Comparison of ENCODE assay signal across 7 mouse cellular contexts in genomic region chr12:27083089-27083488, GRCm38 (mm10).
DNase-seq lines count a peak whose midpoint lies in the region; ATAC-seq and TF ChIP-seq lines count a peak whose summit lies in the region.

No protein-coding gene starts in this region.

- no peaks in the 10 kb centered on the region for H3K27me3 ChIP-seq in lung, embryonic 15.5 days
- no peaks in the 10 kb centered on the region for H3K27me3 ChIP-seq in embryonic facial prominence, embryonic 15.5 days

- TF ChIP-seq CTCF in olfactory bulb, adult 2 months (IDR thresholded peaks at IDR 0.05; ENCODE audit: insufficient read depth, low read depth, low read length): no peak

- peak overlapping the region; percentile 59 for H3K4me2 ChIP-seq in lung, embryonic 15.5 days
- peak overlapping the region; percentile 46 for H3K4me2 ChIP-seq in embryonic facial prominence, embryonic 15.5 days (replicated peaks)

- no peaks in the 10 kb centered on the region for H3K9me3 ChIP-seq in lung, embryonic 15.5 days
- H3K9me3 ChIP-seq in embryonic facial prominence, embryonic 15.5 days (replicated peaks): no peaks in the 10 kb centered on the region

- H3K9ac ChIP-seq in lung, embryonic 15.5 days: no peak overlapping the region
- H3K9ac ChIP-seq in embryonic facial prominence, embryonic 15.5 days: no peak overlapping the region

- no peak for TF ChIP-seq POLR2A in olfactory bulb, adult 2 months (IDR thresholded peaks at IDR 0.05; ENCODE audit: insufficient read depth, low read depth, low read length)

- peaks cover 10% of the 10 kb centered on the region for H3K4me1 ChIP-seq in lung, embryonic 15.5 days
- H3K4me1 ChIP-seq in embryonic facial prominence, embryonic 15.5 days: peaks cover 10% of the 10 kb centered on the region
- peaks cover 5% of the 10 kb centered on the region; the same call in 1 of the 2 replicates for H3K4me1 ChIP-seq in olfactory bulb, adult 2 months (ENCODE audit: control insufficient read depth, insufficient read depth, low read length)

- no peaks in the 10 kb centered on the region for H3K36me3 ChIP-seq in lung, embryonic 15.5 days
- no peaks in the 10 kb centered on the region for H3K36me3 ChIP-seq in embryonic facial prominence, embryonic 15.5 days

- H3K4me3 ChIP-seq in lung, embryonic 15.5 days: peak overlapping the region; percentile 23
- H3K4me3 ChIP-seq in embryonic facial prominence, embryonic 15.5 days (replicated peaks): peak overlapping the region; percentile 25
- H3K4me3 ChIP-seq in olfactory bulb, adult 2 months (ENCODE audit: insufficient read depth, low read depth, low read length): peak overlapping the region; percentile 27

- DNase-seq in lung, postnatal 10 days: no peak
- DNase-seq in layer of hippocampus, postnatal 36 days: peak; percentile 19 to 26
- DNase-seq in urinary bladder, postnatal 14 days (ENCODE audit: low spot score): no peak
- DNase-seq in kidney, postnatal 10 days: no peak

- no peak overlapping the region for H3K27ac ChIP-seq in lung, embryonic 15.5 days
- H3K27ac ChIP-seq in embryonic facial prominence, embryonic 15.5 days (replicated peaks): no peak overlapping the region
- H3K27ac ChIP-seq in olfactory bulb, adult 2 months (ENCODE audit: insufficient read depth, low read depth, low read length): no peak overlapping the region

- ATAC-seq in lung, embryonic 15.5 days (ENCODE audit: borderline replicate concordance, extremely low read depth, low FRiP score, low TSS enrichment): peak; percentile 57; the same call in 1 of the 2 replicates
- no peak for ATAC-seq in embryonic facial prominence, embryonic 15.5 days (ENCODE audit: insufficient number of reproducible peaks, low FRiP score, low TSS enrichment, low read depth)

- 3% methylated on average over 8 of the region's 8 CpGs for WGBS in lung, embryonic 15.5 days
- WGBS in embryonic facial prominence, embryonic 15.5 days: 6% methylated on average over 8 of the region's 8 CpGs
- 6% methylated on average over 8 of the region's 8 CpGs for whole genome bisulfite sequencing in olfactory bulb, adult 2 months

Comparison
In these comparisons a context has a peak if more than half of its experiments do, and no peak if none do; other contexts are left out.
1. DNase-seq: peak in layer of hippocampus, postnatal 36 days (2 of 2); none in lung, postnatal 10 days (single experiment), urinary bladder, postnatal 14 days (single experiment) and kidney, postnatal 10 days (single experiment).
2. Peak in every context shown above with its lines, with median percentiles within 50 percentile points of each other: H3K4me3 ChIP-seq.